Mouse (Mus musculus): ENCODE data around the gene Nsmce4a. TPM values are rescaled to one million over a fixed set of nuclear protein-coding genes. Genes with fewer than 3 reads are reported as not detected.

Gene Nsmce4a
- polyA plus RNA-seq (2021; fragmentation: Nextera tagmentation) = 13.9 and 16.8 TPM in 2 replicates
- long read RNA-seq, experiment 1, transcript Nsmce4a-202 (11 exons, 1,435 nt) = major isoform, 14 of 25 reads
- long read RNA-seq, experiment 1, partial matches to known transcripts = 8 of 25 reads
- long read RNA-seq, experiment 1, other reads (novel, unspliced or antisense) = 3 of 25 reads
- long read RNA-seq, experiment 2, transcript Nsmce4a-202 (11 exons, 1,435 nt) = major isoform, 40 of 50 reads
- long read RNA-seq, experiment 2, partial matches to known transcripts = 5 of 50 reads
- long read RNA-seq, experiment 2, other reads (novel, unspliced or antisense) = 5 of 50 reads

GRCm38 (mm10) chr7:130572821-130573220, at the start of gene Nsmce4a:
TSS of gene Nsmce4a (minus strand) at chr7:130573118.

GRCm38 (mm10) chr7:130577388-130578003, 4.6 kb upstream of the Nsmce4a start, which contains the start of gene Tacc2:
TSS of gene Tacc2 (plus strand) at chr7:130577438.

GRCm38 (mm10) chr7:130520049-130520425, 52.9 kb downstream of the Nsmce4a start, which contains the start of gene Ate1:
TSS of gene Ate1 (minus strand) at chr7:130520369.

Other genes with a start within 250 kb of the Nsmce4a start
- gene Ate1, start 52.7 kb downstream of the Nsmce4a start, polyA plus RNA-seq (2021; fragmentation: Nextera tagmentation) = 66.1 and 70.2 TPM in 2 replicates
- 15.1 and 16.8 TPM in 2 replicates for gene Tacc2, start 4.3 kb upstream of the Nsmce4a start, polyA plus RNA-seq (2021; fragmentation: Nextera tagmentation)
- 0.19 and 0.45 TPM in 2 replicates for gene Btbd16, start 201.0 kb upstream of the Nsmce4a start, polyA plus RNA-seq (2021; fragmentation: Nextera tagmentation)